Mouse (Mus musculus): Measurements from ENCODE around the gene Asb6.

GRCm38 (mm10) chr2:30875621-30876432 lies 45.7 kb upstream of the Asb6 start:
- TF ChIP-seq POLR2A (IDR thresholded peaks at IDR 0.05; ENCODE audit: extremely low read depth, insufficient read depth, low read length) (no peak), CTCF (IDR thresholded peaks at IDR 0.05; ENCODE audit: low read depth, low read length) (no peak)
